Mouse (Mus musculus): Measurements from ENCODE around the gene Nxpe5.
"Not testable (repeated sequence)": the region's sequence is repeated elsewhere in the genome, so short reads cannot be mapped to it uniquely, and the experiment has no call there.

The Nxpe5 gene

DNA sequence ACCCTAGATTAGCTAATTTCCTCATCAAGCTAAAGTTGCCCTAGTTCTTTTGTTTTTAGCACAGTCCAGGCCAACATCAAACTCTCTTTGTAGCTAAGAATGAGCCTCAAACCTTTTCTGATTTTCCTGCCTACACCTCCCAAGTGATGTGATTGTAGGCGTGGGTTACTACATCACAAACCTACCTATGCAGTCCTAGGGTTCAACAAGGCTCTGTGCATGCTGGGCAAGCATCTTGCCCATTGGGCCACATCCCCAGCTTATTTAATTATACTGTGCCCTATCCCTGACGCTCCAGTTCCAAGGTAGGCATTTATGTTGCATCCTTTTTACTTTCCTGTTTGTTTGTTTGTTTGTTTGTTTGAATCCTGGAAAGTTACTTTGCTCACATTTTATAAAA, at the start of gene Nxpe5:
TSS of gene Nxpe5 (plus strand) at position 199 of the 400 bp plus-strand sequence.
- no peak for DNase-seq

DNA sequence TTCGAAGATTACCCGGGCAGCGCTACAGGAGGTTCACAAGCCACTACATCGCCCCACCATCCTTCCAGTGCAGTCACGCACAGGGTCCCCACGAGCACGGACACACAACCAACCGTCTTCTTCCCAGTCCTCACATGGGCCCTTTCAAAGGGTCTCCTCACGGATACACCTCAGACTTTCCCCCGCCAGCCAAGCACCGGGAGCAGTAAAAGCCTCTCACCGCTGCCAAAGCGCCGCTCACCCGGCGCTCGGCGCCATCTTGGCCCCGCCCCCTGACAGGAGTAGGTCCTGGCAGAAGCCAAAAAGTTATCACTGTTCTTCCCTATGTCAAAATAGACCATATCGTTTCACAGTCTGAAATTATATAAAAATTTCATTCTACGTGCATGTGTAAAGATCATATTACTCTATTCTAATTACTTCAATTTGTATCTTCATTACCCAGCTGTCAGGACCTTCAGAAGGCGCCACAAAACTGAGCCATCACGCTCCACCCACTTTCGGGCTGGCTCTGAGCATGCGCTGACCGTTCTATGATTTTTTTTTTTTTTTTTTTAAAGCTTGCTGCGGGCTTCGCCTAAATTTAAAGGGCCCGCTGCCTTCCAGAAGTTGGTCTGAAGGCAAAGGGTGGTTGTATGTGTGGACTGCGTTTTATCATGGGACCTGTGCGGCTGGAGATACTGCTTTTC, 38.6 kb upstream of the Nxpe5 start, which contains the start of the genes Taf6 and Cnpy4:
TSS of gene Taf6 (minus strand) at position 502 of the 689 bp plus-strand sequence.
TSS of gene Cnpy4 (plus strand) at position 536 of the 689 bp plus-strand sequence.
- DNase-seq: peak; percentile 90

DNA sequence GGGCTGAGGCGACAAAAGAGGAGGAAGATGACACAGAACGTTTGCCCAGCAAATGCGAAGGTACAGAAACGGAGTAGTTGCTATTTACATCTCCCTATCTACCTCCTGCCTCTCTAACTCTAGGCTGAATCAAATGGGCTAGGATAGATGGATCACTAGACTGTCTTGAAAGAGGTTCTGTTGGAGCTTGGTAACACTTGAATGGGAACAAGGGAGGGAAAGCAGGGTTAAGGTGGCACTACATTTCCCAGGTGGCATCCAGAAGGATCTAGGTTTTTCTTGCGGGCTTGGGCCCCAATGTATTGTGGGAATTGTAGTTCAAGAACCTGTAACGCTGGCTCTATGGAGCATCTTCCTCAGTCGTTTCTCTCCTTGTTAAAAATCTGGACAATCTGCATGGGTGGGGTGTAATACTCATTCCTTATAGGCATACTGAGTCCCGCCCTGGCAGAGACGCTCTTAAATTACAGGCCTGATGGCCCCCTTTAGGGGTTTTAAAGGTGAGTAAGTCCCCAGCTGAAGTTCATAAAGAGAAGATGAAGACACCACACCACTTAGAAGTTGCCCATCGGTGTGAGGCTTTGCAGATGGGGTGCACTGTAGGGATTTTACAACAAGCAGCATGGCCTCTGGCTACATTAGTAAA, 37.9 kb upstream of the Nxpe5 start:
- peak; percentile 76 for DNase-seq

DNA sequence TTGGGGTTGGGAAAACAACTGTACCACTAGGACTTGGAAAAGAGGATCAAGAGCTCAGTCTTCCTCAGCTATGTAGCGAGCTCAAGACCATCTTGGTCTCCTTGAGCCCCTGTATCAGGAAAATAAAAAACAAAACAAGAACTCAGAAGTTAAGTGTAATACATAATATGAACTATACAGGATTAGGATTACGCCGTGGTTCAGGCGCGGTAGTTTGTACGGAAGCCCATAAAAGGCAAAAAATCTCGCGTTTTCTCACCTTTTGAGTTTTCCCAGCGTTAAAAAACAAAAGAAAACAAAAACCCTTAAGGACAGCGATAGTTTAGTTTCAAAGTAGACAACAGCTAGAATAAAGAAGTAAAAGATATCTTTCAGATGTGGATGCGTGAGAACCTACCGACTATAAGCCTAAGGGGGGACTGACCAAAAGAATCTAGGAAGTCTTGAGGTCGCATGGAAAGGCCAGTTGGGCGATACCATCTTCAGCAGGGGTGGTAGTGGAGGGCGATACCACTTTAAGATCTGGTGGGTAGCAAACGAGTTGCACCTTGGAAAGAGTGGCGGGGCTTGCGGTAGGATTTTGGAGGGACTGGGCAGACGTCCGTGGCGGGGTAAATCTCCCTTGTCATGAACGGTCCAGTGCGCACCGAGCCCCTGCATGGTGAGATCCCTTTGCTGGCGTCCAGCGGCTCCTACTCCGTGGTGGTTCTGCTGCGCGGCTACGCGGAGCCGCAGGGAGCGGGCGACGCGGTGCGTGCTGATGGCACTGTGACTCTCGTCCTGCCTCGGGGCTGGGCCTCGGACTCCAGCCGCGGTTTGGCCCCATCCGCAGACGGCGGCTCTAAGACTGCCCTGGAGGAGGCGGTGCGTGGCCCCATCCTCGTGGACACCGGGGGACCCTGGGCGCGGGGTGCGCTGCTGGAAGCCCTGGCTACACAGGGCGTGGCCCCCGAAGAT, 31.6 kb upstream of the Nxpe5 start, which contains the start of gene Mblac1:
TSS of gene Mblac1 (plus strand) at position 544 of the 957 bp plus-strand sequence.
- peak; percentile 89 for DNase-seq

DNA sequence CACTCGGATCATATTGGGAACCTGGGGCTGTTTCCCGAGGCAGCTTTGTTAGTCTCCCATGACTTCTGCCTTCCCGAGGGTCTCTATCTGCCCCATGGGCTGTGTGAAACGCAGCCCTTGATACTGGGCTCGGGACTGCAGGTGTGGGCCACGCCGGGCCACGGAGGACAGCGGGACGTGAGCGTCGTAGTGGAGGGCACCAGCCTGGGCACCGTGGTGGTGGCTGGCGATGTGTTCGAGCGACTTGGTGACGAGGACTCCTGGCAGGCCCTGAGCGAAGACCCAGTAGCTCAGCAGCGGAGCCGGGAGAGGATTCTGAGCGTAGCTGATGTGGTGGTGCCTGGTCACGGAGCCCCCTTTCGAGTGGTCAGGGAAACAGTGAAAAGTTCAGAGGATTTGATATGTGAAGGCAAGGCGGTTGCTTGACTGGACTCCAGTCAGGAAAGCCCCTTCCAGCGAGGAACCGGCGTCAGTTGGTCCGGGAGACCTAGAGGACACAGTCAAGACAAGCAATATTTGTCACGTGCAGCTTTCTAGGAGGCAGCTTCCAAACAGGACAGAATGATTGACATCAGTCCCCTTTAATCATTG, 30.8 kb upstream of the Nxpe5 start:
- DNase-seq: peak; percentile 62

DNA sequence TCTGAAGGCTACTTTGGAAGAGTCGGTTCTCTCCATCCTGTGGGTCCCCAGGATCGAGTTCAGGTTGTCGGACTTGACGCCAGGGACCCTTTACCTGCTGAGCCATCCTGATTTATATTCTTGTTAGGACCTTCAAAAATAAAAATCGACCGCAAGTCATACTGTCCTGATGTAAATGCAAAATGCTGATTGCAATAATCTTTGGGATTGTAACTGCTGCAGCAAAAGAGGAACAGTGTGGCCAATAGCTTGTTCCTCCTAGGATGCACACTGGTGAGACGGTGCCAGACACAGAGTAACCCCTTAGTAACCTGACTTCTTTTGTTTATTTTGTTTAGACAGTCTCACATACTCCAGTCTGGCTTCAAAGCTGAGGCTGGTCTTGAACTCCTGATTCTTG, 30.2 kb upstream of the Nxpe5 start:
- DNase-seq: no peak

DNA sequence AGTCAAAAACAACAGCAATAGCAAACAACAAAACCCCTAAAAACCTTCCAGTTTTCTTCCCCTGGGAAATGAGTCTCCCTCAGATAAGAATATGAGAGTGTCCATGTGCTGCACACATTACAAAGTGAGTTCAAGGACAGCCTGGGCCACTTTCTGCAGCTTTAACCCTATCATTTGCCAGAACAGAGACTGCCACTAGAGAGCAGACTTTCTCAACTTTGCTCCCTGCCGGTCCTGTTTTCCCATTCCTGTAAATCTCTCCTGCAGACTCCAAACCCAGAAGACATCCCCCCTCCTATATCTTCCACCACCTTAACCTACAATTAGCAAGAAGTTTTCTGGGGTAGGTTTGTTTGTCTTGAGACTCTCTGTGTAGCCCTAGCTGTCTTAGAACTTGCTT, 26.1 kb upstream of the Nxpe5 start:
- DNase-seq: no peak

DNA sequence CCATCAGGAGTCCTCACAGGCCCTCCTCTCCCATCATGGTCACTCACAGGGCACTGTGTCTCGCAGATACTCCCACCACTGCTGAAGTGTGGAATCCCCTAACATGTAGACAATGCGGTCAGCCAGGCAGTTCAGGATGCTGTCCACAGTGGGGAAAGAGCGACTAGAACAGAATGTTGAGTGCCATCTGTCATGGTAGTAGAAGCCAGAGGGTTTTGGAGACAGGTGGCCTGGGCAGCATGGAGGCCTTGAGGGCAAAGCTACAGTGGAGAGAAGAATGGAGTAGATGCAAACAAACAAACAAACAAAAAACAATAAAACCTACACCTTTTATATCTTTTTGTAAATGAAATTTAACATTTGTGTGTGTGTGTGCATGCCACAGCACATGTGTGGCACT, 23.6 kb upstream of the Nxpe5 start:
- no peak for DNase-seq

DNA sequence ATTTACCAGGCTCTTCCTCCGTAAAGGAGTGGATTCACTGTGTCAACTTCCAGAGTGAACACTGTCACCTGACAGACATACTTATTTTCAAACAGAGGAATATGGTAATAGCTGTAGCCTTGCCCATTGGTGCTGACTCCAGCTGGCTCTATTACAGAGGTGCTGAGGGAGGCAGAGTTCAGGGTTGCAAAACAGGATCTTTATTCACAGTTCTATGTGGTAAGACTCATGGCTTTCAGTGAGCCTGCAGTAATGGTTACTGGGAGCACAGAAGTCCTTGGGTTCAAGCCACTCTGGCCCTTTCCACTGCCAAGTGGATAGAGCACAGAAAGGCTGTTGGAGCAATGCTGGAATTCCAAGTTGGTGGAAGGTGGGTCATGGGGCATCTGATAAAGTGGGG, 18.4 kb upstream of the Nxpe5 start:
- DNase-seq: no peak

DNA sequence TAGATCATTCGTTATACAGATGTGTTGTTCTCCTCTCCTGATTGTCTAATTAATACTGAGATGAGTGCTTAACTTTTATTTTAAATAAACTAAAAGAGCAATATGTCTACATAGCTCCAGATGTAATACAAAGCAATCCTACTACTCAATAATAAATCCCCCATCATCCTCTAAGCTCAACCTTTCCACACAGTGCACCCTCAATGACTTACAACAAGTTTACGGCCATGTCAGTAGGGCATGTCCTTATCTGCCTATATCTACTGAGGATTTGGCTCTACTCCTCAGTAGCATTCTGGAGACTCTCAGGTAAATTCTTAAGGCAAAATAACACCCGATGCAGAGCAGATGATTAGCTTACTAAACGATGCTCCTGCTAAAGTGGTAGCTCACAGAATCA, 17.8 kb upstream of the Nxpe5 start:
- no peak for DNase-seq

DNA sequence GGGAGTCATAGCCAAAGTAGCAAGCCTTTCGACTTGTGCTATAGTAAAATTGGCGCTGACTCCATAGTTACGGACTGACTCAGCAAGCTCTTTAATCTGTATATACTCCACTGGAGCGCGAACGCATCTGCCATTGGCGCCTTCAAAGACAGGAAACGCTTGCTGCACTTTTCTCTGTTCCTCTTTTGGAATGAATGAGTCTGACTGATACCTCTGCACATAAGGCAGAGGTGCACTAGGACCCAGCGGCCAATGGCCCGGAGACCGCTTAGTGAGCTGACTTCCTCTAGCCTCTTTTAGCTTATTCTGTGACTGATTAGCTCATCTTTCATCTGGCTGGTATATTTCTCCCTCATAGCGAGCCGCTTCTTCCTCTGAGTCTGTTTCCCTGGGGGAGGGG, 9.1 kb upstream of the Nxpe5 start:
- not testable (repeated sequence) for DNase-seq

DNA sequence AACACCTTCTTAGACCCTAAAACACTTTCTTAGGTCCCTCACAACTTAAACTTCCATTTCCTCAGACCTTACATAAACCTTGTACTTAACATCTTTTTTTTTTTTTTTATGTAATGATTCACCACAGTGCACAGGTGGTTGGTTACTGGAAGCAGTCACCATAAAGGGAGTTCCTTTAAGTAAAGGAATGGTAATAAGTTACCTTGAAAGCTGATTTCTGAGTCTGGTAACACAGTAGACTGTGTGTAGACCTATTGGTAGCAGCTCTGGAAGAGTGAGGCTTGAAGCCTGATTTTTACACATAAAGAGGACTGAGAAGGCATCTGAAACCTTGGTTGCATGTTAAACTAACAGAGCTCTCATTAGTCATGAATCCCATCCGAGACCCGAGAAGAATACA, 5.8 kb upstream of the Nxpe5 start:
- no peak for DNase-seq

DNA sequence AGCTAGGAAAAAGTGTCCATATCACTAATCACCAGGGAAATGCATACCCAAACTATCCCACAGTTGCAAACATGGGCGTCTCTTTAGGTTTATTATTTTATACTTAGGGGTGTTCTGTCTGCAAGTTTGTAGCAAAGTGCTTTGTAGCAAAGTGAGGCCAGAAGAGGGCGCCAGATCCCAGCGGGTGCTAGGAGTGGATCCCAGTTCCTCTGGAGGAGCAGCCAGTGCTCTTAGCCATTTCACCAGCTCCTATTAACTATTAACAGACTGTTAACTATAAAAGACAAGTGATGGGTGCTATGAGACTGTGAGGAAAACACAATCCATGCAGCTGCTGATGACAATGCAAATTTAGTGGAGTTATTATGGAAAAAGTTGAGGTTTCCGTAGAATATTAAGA, 3.6 kb upstream of the Nxpe5 start:
- DNase-seq: peak; percentile 96

DNA sequence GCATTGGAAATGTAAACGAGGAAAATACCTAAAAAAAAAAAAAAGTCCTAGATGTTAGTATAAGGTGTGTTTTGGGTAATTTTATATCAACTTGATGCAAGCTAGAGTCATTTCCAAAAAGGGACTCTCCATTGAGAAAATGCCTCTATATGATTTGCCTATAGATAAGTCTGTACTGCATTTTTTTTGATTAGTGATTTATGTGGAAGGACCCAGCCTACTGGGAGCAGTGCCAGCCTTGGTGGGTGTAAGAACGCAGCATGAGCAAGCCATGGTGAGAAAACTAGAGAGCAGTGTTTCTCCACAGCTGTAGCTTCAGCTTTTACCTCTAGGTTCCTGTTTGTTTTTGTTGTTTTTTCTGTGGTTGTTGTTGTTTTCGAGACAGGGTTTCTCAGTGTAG, 2.4 kb upstream of the Nxpe5 start:
- DNase-seq: no peak

DNA sequence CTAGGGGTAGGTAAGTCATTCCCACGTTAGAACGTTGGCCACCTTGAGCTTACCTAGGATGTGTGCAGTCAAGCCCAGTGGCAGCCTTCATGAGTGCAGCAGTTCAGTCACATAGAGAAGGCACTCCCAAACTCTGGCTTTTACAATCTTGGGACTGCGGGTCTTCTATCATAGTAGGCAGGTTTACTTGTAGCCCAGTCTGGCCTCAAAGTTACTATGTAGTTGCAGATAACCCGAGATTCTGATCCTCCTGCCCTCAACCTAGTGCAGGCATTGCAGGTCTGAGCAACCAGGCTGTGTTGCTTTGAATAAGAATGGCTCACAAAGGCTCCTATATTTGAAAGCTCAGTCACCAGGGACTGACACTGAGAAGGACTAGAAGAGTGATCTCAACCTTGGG, 793 bp downstream of the Nxpe5 start:
- DNase-seq: no peak

DNA sequence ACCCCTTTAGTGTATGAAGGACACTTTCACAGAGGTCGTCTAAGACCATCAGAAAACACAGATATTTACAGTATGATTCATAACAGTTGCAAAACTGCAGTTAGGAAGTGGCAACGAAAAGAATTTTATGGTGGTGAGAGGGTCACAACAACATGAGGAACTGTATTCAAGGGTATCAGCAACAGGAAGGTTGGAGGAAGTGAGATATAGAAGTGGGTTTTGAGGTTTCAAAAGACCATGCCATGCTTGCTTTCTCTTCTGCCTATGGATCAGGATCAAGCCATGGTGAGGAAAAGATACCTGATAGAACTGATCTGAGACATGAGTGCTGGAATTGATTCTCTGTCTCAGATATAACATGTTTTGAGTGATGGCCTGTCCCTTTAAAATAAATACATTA, 1.7 kb downstream of the Nxpe5 start:
- DNase-seq: no peak

DNA sequence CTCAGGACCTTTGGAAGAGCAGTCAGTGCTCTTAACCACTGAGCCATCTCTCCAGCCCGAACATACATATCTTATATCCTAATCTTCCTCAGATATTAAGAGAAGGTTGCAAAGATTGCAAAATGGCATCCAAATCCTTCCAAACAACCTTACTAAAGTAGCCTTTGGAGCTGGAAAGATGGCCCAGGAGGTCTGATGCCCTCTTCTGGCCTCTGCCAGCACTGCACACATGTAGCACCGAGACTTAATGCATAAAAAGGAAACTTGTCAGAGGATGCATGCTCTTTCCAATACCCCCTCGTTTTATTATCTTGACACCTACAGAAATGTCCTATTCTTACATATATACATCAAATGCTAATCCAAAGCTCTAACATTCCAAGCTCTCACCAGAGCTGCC, 2.3 kb downstream of the Nxpe5 start:
- peak; percentile 67 for DNase-seq

DNA sequence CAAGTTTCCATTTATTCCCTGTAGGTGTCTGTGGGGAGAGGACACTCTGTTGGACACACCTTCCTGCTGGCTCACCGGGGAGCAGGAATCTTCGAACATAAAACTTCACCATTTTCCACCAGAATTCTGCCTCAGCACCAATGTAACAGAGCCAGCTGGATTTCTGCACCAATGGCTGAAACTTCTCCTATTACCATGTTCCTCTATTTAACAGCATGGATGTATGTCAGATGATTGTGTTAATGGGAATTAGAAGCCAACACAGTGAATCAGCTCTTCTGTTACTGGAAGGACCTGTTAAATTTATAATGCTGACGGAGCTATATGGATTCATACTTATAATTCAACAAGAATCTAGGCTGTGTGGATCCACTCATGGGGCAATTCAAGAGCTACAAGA, 3.8 kb downstream of the Nxpe5 start:
- DNase-seq: no peak

DNA sequence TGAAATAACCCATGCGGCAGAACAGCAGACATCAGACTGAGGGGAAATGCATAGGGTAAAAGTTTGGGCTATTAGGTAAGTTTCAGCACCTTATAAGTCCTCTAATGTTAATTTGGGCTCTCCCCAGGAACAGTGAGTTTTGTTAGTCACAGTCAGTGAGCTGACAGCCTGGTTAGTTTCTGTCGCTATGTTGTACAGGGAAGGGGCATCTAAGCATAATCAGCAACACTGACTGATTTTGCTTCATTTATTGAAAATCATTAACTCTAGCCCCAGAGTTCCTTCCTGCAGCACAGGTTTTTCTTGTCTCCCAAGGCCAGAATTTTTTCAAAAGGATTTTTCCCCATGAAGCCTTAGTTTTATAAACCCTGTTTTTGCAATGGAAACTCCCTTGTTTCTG, 8.1 kb downstream of the Nxpe5 start:
- no peak for DNase-seq

DNA sequence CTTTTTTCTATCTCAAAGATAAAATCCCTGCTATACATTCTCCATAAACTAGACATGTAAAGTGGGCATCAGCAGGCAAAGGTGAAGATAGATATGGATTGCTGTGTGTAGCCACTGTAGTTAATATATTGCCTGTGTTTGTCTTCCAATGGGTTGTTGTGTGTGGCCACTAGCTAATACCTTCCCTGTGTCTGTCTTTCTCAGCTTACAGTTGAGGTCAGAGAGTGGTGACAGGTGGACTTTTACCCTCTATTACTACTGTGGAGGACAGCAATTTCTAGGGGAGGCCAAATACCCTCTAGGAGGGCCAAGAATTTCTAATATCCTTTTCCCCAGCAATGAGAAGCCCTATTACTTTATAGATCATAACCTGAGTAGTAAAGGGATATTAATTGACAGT, 8.5 kb downstream of the Nxpe5 start:
- DNase-seq: no peak

DNA sequence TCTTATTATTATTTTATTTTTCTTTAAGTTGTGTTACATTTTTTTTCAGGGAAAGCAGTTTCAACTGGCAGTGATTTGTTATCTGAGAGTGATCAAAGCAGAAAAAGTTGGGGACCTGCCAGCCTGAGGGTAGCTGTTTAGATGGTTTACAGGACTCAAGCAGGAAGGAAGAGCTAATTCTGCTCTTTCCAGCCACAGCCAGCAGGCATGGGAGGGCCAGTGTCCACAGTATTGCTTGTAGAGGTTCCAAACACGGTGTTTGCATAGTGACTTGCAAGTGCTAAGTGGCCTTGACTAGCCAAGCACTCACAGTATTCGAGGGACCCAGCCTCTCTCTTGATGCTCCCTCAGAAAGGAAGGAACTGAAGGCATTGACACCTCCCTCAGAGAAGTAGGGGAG, 15.8 kb downstream of the Nxpe5 start:
- no peak for DNase-seq

DNA sequence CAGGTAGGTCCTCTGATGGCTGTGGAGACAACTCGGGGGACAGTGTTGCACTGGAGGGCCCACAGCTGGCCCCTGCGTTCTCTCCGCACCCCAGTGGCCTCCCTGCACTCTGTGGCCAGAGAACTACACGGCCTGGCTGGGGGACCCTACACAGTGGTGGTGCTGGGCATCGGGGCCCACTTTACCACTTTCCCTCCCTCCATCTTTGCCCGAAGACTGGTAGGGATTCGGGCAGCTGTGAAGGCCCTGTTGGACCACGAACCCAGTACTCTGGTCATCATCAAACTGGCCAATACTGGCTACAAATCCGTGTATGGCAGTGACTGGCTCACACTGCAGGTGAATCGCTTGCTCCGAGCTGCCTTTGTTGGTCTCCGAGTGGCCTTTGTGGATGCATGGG, 25.4 kb downstream of the Nxpe5 start:
- DNase-seq: no peak

DNA sequence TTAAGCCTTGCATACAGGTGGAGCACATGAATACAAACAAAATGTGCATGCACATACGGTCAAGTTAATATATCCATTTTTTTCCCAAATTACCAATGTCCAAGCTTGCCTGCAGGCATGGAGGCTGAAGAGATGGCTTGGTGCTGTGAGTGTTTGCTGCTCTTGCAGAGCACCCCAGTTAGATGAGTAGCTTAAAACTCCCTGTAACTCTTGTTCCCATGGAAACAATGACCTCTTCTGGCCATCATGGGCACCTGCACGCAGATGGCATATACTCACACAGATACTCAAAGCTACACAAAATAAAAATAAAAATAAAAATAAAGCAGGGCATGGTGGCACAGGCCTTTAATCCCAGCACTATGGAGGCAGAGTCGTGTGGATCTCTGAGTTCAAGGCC, 27.4 kb downstream of the Nxpe5 start:
- no peak for DNase-seq
